Mouse (Mus musculus) embryonic fibroblast, embryonic 13.5 days (primary cell): Measurements from ENCODE around the gene Il17rc.

Experiments
- CTCF ChIP-seq: IDR thresholded peaks from 2 replicates; pipeline ENCODE4 v1.5.1; 2011; ENCODE audit warnings: mild to moderate bottlenecking, control low read depth, low read length, moderate library complexity, borderline replicate concordance; ENCODE audit not compliant: insufficient read depth
- POLR2A ChIP-seq: IDR thresholded peaks from 2 replicates; pipeline ENCODE4 v1.6.1; 2011; ENCODE audit warnings: low read depth, mild to moderate bottlenecking, control low read depth, low read length, moderate library complexity

GRCm38 (mm10) chr6:113531840-113532404 is 60.7 kb downstream of the Il17rc start:
- TF ChIP-seq CTCF (no peak), POLR2A (no peak)
